Mouse (Mus musculus) left cerebral cortex, postnatal 14 days (tissue): ENCODE data around the gene Tenm3. TPM values are rescaled to one million over a fixed set of nuclear protein-coding genes. Genes with fewer than 3 reads are reported as not detected.

Experiments
- DNase-seq, 2 experiments: peaks; one replicate each; pipeline ENCODE4 v3.0.0; 2021 to 2022; ENCODE audit warnings: low spot score in 2 of 2, mixed read lengths in 1 of 2
- intact Hi-C: fragments of 180-260 bp; cut with DNase I; formaldehyde crosslinking; loops from one replicate; pipeline ENCODE4 v1.15.1; 2025
- total RNA-seq, 2 experiments: library from RNA; stranded (reverse); gene quantifications; 2 replicates each; pipeline ENCODE4 v1.2.3; 2021

Tenm3 gene
- total RNA-seq, 2 experiments from 2014 or later, result 80.8 to 102 TPM

GRCm38 (mm10) chr8:48704485-48704884 lies 139.3 kb downstream of the Tenm3 start:
- intact Hi-C loops, result no loop called here
- DNase-seq, result no peak

- intact Hi-C loops, result no loop called here
- DNase-seq, result peak in 1 of 2 experiments; percentile 15
Observed at GRCm38 (mm10) chr8:48690665-48691395, 152.9 kb downstream of the Tenm3 start.

DNA sequence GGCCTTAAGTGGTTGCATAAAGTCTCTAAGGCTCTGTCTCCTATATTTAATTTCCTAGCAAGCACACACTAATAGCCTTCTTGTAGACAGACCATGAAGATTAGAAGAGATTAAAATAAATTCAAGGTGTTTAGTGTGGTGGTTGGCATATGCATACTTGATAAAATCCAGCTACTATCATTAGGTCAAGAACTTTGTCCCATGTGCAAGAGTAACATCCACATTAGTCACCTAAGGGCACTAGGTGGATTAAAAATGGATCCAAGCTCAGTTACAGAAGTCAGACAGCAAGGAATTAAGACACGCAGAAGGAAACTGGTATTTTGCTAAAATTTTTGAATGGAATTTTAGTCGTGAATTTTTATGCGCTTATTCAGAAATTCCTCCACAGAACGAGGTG lies 155.0 kb downstream of the Tenm3 start:
- no peak for DNase-seq
- intact Hi-C loops, result no loop called here

DNA sequence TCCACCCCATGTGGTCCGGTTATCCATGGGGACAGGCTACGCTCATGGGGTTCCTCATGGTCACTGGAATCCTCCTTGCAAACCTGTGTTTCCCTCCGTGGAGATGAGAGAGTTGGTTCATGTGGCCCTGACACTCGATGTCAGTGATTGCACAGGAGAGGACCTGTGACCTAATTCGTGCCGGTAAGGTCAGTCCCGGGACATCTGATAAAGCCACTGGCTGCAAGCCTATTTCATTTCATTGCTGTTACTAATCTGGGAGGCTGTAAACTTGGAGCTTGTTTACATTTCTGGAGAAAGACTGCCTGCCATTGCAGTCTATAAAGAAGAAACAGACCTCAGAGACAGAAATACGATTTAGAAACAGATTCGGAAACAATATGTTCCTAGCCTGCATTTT lies 155.6 kb downstream of the Tenm3 start:
- intact Hi-C loops, result no loop called here
- DNase-seq, result no peak

GRCm38 (mm10) chr8:48673476-48673875 lies 170.3 kb downstream of the Tenm3 start:
- intact Hi-C loops, result no loop called here
- no peak for DNase-seq

DNA sequence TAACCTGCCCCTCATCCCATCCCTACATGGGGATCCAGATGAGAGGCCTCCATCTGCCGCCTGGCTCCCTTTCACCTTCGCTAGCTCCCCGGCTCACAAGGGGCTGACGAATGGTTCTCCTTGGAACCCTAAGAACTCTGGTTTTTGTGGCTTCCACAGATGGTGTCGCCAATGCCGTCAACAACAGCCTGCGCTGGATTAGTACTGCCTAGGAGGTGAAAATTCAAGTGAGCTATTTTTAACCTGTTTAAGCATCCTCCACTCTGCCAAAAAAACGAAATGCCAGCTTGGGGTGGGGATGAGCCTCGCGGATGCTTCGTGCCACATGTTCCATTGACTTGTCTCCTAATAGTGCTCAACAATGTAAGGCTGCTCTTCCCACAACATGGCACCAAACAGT lies 171.3 kb downstream of the Tenm3 start:
- peak; percentile 11 to 54 for DNase-seq
- intact Hi-C loops, result no loop called here

- no peak for DNase-seq
- intact Hi-C loops, result no loop called here
Observed at GRCm38 (mm10) chr8:48671318-48671717, 172.4 kb downstream of the Tenm3 start.

GRCm38 (mm10) chr8:48670895-48671294 lies 172.9 kb downstream of the Tenm3 start:
- no peak for DNase-seq
- intact Hi-C loops, result no loop called here

DNA sequence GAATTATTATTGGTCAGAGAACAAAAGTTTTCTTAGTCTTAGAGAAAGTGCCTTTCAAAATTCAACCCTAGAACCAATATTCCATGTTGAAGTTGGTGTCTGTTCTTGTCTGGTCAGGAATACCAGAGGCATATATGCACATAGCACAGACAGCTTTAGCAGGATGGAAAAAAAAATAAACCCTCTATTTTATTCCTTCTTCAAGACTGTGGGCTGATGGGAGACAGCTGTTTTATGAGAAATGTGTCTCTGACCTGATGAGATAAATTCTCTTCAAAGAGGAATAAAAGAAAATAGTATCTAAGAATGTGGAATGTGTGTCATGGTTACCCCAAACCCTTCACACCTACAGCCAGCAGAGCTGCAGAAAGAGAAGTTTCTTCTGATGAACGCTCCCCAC lies 173.4 kb downstream of the Tenm3 start:
- intact Hi-C loops, result no loop called here
- DNase-seq, result no peak

DNA sequence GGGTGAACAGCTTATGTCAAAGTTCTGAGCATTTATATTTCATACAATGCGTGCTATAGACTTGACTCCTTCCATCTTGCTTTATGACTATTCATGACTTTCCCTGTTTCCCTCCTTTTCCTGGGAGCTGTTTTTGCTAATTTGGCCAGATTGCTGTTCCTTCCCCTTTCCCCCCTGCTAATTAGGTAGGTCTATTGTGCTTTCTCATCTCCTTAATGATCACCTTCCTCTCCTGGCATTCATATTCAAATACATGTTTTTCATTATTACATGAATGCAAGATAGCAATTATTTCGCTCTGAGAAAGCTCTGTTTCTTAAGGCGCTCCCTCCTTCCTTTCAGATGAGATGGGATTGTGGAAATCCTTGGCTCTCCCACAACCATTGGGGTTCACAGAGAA lies 178.6 kb downstream of the Tenm3 start:
- intact Hi-C loops, result loop anchor here (10.0 kb wide), 1 partner anchor 180 kb away; the partner anchor contains the start of gene Tenm3
- DNase-seq, result no peak

DNA sequence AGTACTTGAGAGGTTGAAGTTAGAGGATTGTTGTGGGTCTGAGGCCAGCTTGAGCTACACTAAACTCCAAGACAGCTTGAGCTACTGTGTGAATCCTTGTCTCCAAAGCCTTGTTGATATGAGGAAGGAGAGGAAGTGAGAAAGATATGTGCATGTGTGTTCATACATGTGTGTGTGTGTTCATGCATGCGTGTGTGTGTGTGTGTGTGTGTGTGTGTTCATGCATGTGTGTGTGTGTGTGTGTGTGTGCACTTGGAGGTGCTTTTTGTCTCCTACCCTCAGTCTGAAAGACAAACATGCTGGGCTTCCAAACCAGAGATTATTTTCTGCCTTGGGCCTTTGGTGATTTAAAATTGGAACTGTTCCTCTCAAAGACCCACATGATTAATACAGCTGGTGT lies 184.5 kb downstream of the Tenm3 start:
- intact Hi-C loops, result no loop called here
- DNase-seq, result no peak

- DNase-seq, result no peak
- intact Hi-C loops, result no loop called here
Observed at GRCm38 (mm10) chr8:48655381-48656043, 188.2 kb downstream of the Tenm3 start.

DNA sequence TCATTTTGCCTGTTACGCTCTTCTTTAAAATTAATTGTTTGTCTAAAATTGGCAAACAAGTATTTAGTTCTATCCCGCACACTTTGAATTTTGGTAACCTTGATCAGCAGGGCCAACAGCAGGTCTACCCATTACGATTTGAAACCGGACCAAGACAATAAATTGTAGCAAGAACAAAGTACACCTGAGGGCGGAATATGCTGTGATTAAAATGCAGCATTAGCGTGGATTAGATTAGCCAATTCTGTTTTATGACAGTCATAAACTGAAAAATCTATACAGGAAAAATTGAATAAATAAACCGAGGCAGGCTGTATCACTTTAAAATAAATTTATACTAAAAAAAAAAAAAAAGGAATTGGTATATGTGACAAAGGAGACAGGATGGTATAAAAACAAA lies 193.9 kb downstream of the Tenm3 start:
- DNase-seq, result no peak
- intact Hi-C loops, result no loop called here

DNA sequence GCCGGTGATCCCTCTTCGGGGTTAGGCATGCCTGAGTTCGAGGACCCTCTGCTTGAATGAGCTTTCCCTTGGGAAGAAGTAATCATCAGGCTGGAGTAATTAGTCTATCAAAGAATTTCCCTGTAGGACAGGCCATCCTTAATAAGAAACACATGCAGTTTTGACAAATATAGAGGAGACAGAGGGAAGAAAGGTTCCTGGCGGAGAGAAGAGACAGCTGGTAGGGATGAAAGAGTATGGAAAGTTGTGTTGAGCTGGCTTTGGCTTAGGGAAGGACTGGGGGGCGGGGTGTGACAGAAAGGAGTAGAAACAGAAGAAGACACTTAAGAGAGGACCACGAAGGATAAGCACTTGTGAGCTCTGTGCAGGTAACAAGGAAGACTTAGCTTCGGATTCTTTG lies 194.3 kb downstream of the Tenm3 start:
- intact Hi-C loops, result no loop called here
- no peak for DNase-seq

GRCm38 (mm10) chr8:48646110-48646509 lies 197.6 kb downstream of the Tenm3 start:
- no peak for DNase-seq
- intact Hi-C loops, result no loop called here

- no peak for DNase-seq
- intact Hi-C loops, result no loop called here
Observed at GRCm38 (mm10) chr8:48638129-48638528, 205.6 kb downstream of the Tenm3 start.

GRCm38 (mm10) chr8:48636979-48637378 lies 206.8 kb downstream of the Tenm3 start:
- intact Hi-C loops, result no loop called here
- no peak for DNase-seq

- no peak for DNase-seq
- intact Hi-C loops, result no loop called here
Observed at GRCm38 (mm10) chr8:48635815-48636214, 207.9 kb downstream of the Tenm3 start.

GRCm38 (mm10) chr8:48633426-48633825 lies 210.3 kb downstream of the Tenm3 start:
- intact Hi-C loops, result no loop called here
- DNase-seq, result no peak

- intact Hi-C loops, result no loop called here
Observed at GRCm38 (mm10) chr8:48622517-48623153, 221.1 kb downstream of the Tenm3 start.

DNA sequence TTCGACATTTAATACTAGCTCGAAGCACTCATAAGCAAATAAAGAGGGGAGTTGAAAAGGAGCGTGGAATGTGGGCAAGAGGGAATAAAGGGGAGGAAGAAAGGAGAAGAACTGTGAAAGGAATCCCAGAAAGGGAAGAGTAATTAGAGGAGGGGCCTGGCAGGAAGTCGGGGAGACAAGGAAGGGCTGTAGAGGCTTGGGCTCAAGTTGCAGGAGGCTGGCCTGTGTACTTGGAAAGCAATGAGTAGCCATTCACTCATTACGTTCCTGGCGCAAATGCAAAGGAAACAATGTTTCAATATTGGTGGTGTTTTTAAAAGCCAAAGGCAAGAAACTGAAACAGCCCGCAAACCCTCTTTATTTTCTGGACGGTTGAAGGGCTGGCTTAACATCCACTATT lies 228.7 kb downstream of the Tenm3 start:
- intact Hi-C loops, result no loop called here
- no peak for DNase-seq

More at GRCm38 (mm10) chr8:48622517-48623153, 221.1 kb downstream of the Tenm3 start:
- DNase-seq, result no peak
